Mouse (Mus musculus): ENCODE data around the gene Vmn2r55. TPM values are rescaled to one million over a fixed set of nuclear protein-coding genes. Genes with fewer than 3 reads are reported as not detected.
"Not testable (repeated sequence)": the region's sequence is repeated elsewhere in the genome, so short reads cannot be mapped to it uniquely, and the experiment has no call there.

The Vmn2r55 gene
- total RNA-seq (2021): not detected
- polyA plus RNA-seq (2012; rRNA removed): not detected in 2 replicates
- long read RNA-seq, partial matches to known transcripts: 0 of 1 reads
- long read RNA-seq, other reads (novel, unspliced or antisense): 1 of 1 reads

DNA sequence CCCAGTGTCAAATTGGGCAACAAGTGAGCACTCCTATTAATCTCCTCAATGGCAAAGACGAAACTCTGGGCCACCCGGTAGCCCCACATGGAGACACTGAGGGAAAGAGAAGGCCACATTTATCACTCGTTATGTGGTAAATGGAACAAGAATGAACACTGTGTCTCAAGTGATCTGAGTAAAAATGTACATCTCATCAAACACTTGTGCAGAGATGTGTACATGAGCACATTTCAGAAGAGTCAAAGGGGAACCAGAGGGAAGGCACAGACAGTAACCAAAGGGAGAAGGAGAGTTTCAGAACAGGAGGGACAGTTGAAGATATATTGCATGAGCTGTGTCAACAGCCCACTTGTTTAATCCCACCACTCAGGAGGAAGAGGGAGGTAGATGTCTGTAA lies at the start of gene Vmn2r55:
Vmn2r55 (minus strand) TSS at position 101 of the 400 bp plus-strand sequence.
- DNase-seq: not testable (repeated sequence)

DNA sequence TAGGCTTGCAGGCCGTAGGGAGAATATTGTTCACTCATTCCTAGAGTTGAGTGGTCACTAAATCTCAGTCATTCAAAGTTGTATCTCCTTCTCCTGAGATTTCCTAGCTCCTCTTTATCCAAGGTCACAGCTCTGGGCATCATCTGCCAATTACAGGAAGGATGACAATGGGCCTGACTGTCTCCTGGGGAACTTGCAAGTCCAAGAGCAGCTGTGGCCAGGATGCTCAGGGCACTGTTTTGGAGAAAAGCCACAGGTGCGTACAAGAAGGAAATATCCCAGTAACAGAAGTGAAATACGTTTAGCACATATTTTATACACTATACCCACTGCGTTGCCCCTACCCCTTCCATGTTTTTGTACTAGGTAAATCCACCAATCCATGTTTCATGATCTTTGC lies 44.6 kb downstream of the Vmn2r55 start, which contains the start of gene Vmn2r54:
Vmn2r54 (minus strand) TSS at position 101 of the 400 bp plus-strand sequence.
- not testable (repeated sequence) for DNase-seq

DNA sequence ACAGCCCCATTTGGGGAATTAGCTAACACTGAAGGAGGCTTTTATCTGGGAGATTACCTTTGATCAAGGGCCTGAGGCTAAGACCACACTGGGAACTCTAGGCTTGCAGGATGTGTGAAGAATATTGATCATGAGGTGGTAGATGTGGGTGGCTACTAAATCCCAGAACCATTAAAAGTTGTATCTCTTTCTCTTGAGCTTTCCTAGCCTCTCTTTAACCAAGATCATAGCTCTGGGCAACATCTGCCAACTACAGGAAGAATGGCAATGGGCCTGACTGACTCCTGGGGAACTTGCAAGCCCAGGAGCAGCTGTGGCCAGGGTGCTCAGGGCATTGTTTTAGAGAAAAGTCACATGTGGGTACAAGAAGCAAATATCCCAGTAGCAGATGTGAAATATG lies 76.1 kb downstream of the Vmn2r55 start, which contains the start of gene Vmn2r53:
Vmn2r53 (minus strand) TSS at position 101 of the 400 bp plus-strand sequence.
- DNase-seq: no peak

Other genes with a start within 250 kb of the Vmn2r55 start
- gene Zfp606, start 206.7 kb downstream of the Vmn2r55 start, total RNA-seq (2021): 1 to 10 TPM; 7.7 to 9.6 TPM
- gene Zfp606, start 206.7 kb downstream of the Vmn2r55 start, polyA plus RNA-seq (2012; rRNA removed): 4.0 and 4.4 TPM in 2 replicates
- gene 2900092C05Rik, start 172.5 kb downstream of the Vmn2r55 start, total RNA-seq (2021): not detected
- gene 2900092C05Rik, start 172.5 kb downstream of the Vmn2r55 start, polyA plus RNA-seq (2012; rRNA removed): not detected in 2 replicates
- under 1 TPM; under 0.01 to 0.03 TPM for gene Vmn2r53, start 76.2 kb downstream of the Vmn2r55 start, total RNA-seq (2021)
- gene Vmn2r53, start 76.2 kb downstream of the Vmn2r55 start, polyA plus RNA-seq (2012; rRNA removed): not detected in 2 replicates
- gene Vmn2r54, start 44.7 kb downstream of the Vmn2r55 start, total RNA-seq (2021): not detected
- 0.07 TPM in 1 of 2 replicates, not detected in the other for gene Vmn2r54, start 44.7 kb downstream of the Vmn2r55 start, polyA plus RNA-seq (2012; rRNA removed)
- gene Vmn2r56, start 50.0 kb upstream of the Vmn2r55 start, total RNA-seq (2021): not detected
- not detected in 2 replicates for gene Vmn2r56, start 50.0 kb upstream of the Vmn2r55 start, polyA plus RNA-seq (2012; rRNA removed)
- 1 to 10 TPM; 3.8 TPM for gene Zscan18, start 118.6 kb upstream of the Vmn2r55 start, total RNA-seq (2021)
- 1.4 and 2.3 TPM in 2 replicates for gene Zscan18, start 118.6 kb upstream of the Vmn2r55 start, polyA plus RNA-seq (2012; rRNA removed)
- gene Zfp329, start 133.9 kb upstream of the Vmn2r55 start, total RNA-seq (2021): 1 to 10 TPM; 9.6 to 9.9 TPM
- gene Zfp329, start 133.9 kb upstream of the Vmn2r55 start, polyA plus RNA-seq (2012; rRNA removed): 0.28 TPM in 2 replicates
- 10 to 100 TPM; 19.6 to 24.4 TPM for gene Zfp110, start 149.8 kb upstream of the Vmn2r55 start, total RNA-seq (2021)
- 5.6 and 7.1 TPM in 2 replicates for gene Zfp110, start 149.8 kb upstream of the Vmn2r55 start, polyA plus RNA-seq (2012; rRNA removed)
- gene Zfp128, start 196.2 kb upstream of the Vmn2r55 start, total RNA-seq (2021): 1 to 10 TPM; 2.9 to 3.7 TPM
- gene Zfp128, start 196.2 kb upstream of the Vmn2r55 start, polyA plus RNA-seq (2012; rRNA removed): 0.28 and 0.43 TPM in 2 replicates
- gene Zscan22, start 212.8 kb upstream of the Vmn2r55 start, total RNA-seq (2021): 10 to 100 TPM; 12.9 to 13.3 TPM
- 7.5 and 7.7 TPM in 2 replicates for gene Zscan22, start 212.8 kb upstream of the Vmn2r55 start, polyA plus RNA-seq (2012; rRNA removed)
- 100 to 1,000 TPM; 950 to 963 TPM for gene Rps5, start 237.3 kb upstream of the Vmn2r55 start, total RNA-seq (2021)
- gene Rps5, start 237.3 kb upstream of the Vmn2r55 start, polyA plus RNA-seq (2012; rRNA removed): 882 and 918 TPM in 2 replicates
- under 1 TPM; 0.12 to 0.28 TPM for gene Rnf225, start 242.4 kb upstream of the Vmn2r55 start, total RNA-seq (2021)
- 0.27 and 0.39 TPM in 2 replicates for gene Rnf225, start 242.4 kb upstream of the Vmn2r55 start, polyA plus RNA-seq (2012; rRNA removed)

Measured in adrenal gland, adult 2 months (tissue).